Mouse (Mus musculus) liver, embryonic 14.5 days (tissue): ENCODE measurements around the gene Trpv6.

Source experiments
- CTCF ChIP-seq: IDR thresholded peaks from 2 replicates; pipeline ENCODE4 v1.5.1; 2016; ENCODE audit warnings: antibody characterized with exemption, low read depth, control low read depth
- EP300 ChIP-seq: IDR thresholded peaks from 2 replicates; pipeline ENCODE4 v1.6.1; 2016; ENCODE audit warnings: antibody characterized with exemption, low read depth

- no peak for TF ChIP-seq EP300
- no peak for TF ChIP-seq CTCF
These were observed 4.7 kb downstream of the Trpv6 start for GRCm38 (mm10) chr6:41631549-41631948.
